Mouse (Mus musculus): ENCODE measurements around the gene Naa11. TPM values are rescaled to one million over a fixed set of nuclear protein-coding genes. Genes with fewer than 3 reads are reported as not detected.

Naa11 gene
- not detected in 2 replicates for polyA plus RNA-seq (2014; fragmentation: Nextera tagmentation; extraction: Ambion mirVana)

DNA sequence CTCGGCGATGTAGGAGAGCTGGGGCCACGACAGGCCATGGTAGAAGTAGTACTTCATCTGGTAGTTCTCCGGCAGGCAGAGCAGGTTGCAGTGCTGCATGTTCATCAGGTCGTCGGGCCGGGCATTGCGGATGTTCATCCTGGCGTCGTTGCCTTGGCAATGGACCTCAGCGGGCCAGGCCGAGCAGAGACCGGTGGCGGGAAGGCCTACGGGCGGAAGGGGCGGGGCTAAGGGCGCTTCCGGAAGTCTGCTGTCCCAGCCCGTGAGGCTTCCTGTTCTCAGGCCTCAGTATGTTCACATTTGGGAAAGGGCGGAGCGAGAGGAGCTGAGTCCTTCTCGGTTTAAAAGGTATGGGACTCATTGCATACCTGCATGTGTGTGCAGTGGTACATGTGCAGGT is at the start of gene Naa11:
Naa11 (minus strand) TSS at position 220 of the 400 bp plus-strand sequence.
- no peak for ATAC-seq (ENCODE audit: low FRiP score, low TSS enrichment)

GRCm38 (mm10) chr5:97432512-97432911 is 40.3 kb upstream of the Naa11 start:
- no peaks in the 10 kb centered on the region for H3K27me3 ChIP-seq (ENCODE audit: control insufficient read depth, insufficient read depth, low read length)
- no peak overlapping the region for H3K4me2 ChIP-seq (ENCODE audit: low read length)
- no peak overlapping the region for H3K27ac ChIP-seq (replicated peaks; ENCODE audit: low read depth, low read length)
- DNase-seq (no peak), ATAC-seq (ENCODE audit: low FRiP score, low TSS enrichment) (no peak)
- no peak overlapping the region for H3K9ac ChIP-seq (replicated peaks; ENCODE audit: low read length)
- no peaks in the 10 kb centered on the region for H3K36me3 ChIP-seq (ENCODE audit: control insufficient read depth, insufficient read depth, low read length)
- H3K4me3 ChIP-seq (replicated peaks; ENCODE audit: low read depth, low read length): no peak overlapping the region
- no peaks in the 10 kb centered on the region for H3K4me1 ChIP-seq (ENCODE audit: control insufficient read depth, insufficient read depth, low read length)
- H3K9me3 ChIP-seq (ENCODE audit: control insufficient read depth, low read length): no peaks in the 10 kb centered on the region
- WGBS: 96% methylated on average over 2 of the region's 2 CpGs

More for the DNA sequence above, at the start of gene Naa11:
- Histone ChIP-seq H3K9me3 (ENCODE audit: control insufficient read depth, low read length) (no peaks in the 10 kb centered on the region), H3K4me2 (ENCODE audit: low read length) (no peak within 1 kb of the TSS), H3K36me3 (ENCODE audit: control insufficient read depth, insufficient read depth, low read length) (no peaks in the 10 kb centered on the region), H3K27ac (replicated peaks; ENCODE audit: low read depth, low read length) (no peak within 1 kb of the TSS), H3K4me3 (replicated peaks; ENCODE audit: low read depth, low read length) (no peak within 1 kb of the TSS), H3K4me1 (ENCODE audit: control insufficient read depth, insufficient read depth, low read length) (no peaks in the 10 kb centered on the region), H3K27me3 (ENCODE audit: control insufficient read depth, insufficient read depth, low read length) (no peaks in the 10 kb centered on the region), H3K9ac (replicated peaks; ENCODE audit: low read length) (no peak within 1 kb of the TSS)
- 96% methylated on average over 23 of the region's 23 CpGs for WGBS
- DNase-seq: no peak

- Histone ChIP-seq H3K4me1 (ENCODE audit: control insufficient read depth, insufficient read depth, low read length) (no peaks in the 10 kb centered on the region), H3K27me3 (ENCODE audit: control insufficient read depth, insufficient read depth, low read length) (no peaks in the 10 kb centered on the region), H3K4me3 (replicated peaks; ENCODE audit: low read depth, low read length) (no peak overlapping the region), H3K9me3 (ENCODE audit: control insufficient read depth, low read length) (no peaks in the 10 kb centered on the region), H3K27ac (replicated peaks; ENCODE audit: low read depth, low read length) (no peak overlapping the region), H3K4me2 (ENCODE audit: low read length) (no peak overlapping the region), H3K36me3 (ENCODE audit: control insufficient read depth, insufficient read depth, low read length) (no peaks in the 10 kb centered on the region), H3K9ac (replicated peaks; ENCODE audit: low read length) (no peak overlapping the region)
- ATAC-seq (ENCODE audit: low FRiP score, low TSS enrichment) (no peak), DNase-seq (no peak)
- 92% methylated on average over 9 of the region's 9 CpGs for WGBS
Observed at GRCm38 (mm10) chr5:97429976-97430375, 37.8 kb upstream of the Naa11 start.

DNA sequence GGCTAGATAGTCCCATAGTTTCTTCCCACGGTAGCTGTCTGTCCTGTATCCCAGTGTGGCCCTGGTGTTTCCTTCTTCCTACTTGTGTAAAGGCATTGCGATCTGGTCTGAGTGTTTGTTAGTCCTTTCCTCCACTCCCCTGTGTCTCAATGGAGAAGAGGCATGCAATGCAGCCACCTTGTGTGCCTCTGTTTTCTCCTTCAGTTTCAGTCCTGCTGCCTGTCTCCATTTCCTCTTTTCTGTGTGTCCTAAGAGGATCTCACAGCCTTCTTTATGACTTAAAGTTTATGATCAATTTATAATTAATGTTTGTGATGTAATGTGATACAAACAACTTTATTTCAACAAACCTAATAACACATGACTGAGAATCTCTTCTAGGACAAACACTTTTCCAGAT is 29.5 kb upstream of the Naa11 start:
- no peak overlapping the region for H3K27ac ChIP-seq (replicated peaks; ENCODE audit: low read depth, low read length)
- H3K4me3 ChIP-seq (replicated peaks; ENCODE audit: low read depth, low read length): no peak overlapping the region
- 98% methylated on average over 2 of the region's 2 CpGs for WGBS
- no peak overlapping the region for H3K4me2 ChIP-seq (ENCODE audit: low read length)
- H3K27me3 ChIP-seq (ENCODE audit: control insufficient read depth, insufficient read depth, low read length): no peaks in the 10 kb centered on the region
- H3K4me1 ChIP-seq (ENCODE audit: control insufficient read depth, insufficient read depth, low read length): no peaks in the 10 kb centered on the region
- DNase-seq (no peak), ATAC-seq (ENCODE audit: low FRiP score, low TSS enrichment) (no peak)
- H3K36me3 ChIP-seq (ENCODE audit: control insufficient read depth, insufficient read depth, low read length): no peaks in the 10 kb centered on the region
- H3K9me3 ChIP-seq (ENCODE audit: control insufficient read depth, low read length): no peaks in the 10 kb centered on the region
- H3K9ac ChIP-seq (replicated peaks; ENCODE audit: low read length): no peak overlapping the region

DNA sequence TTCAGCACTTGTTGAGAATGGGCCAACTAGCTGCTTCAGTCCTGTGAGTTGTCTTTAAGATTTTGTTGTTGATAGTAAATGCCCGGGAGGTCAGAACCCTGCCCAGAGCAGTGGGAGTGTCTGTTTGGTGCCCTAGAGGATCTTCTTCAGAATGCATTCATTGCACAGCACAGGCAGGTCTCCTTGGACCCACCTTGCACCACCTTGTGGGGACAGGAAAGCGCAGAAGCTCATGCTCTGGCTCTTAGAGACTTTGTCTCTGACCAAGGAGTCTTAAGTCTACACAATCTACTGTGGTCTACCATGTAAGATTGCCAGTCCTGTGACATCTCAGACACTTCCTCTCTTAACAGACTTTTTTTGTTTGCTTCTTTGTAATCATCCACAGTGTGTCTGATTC is 25.0 kb upstream of the Naa11 start:
- H3K27me3 ChIP-seq (ENCODE audit: control insufficient read depth, insufficient read depth, low read length): no peaks in the 10 kb centered on the region
- H3K4me2 ChIP-seq (ENCODE audit: low read length): no peak overlapping the region
- H3K36me3 ChIP-seq (ENCODE audit: control insufficient read depth, insufficient read depth, low read length): no peaks in the 10 kb centered on the region
- H3K9ac ChIP-seq (replicated peaks; ENCODE audit: low read length): no peak overlapping the region
- no peak overlapping the region for H3K27ac ChIP-seq (replicated peaks; ENCODE audit: low read depth, low read length)
- no peak for DNase-seq
- no peak for ATAC-seq (ENCODE audit: low FRiP score, low TSS enrichment)
- H3K9me3 ChIP-seq (ENCODE audit: control insufficient read depth, low read length): no peaks in the 10 kb centered on the region
- no peak overlapping the region for H3K4me3 ChIP-seq (replicated peaks; ENCODE audit: low read depth, low read length)
- no peaks in the 10 kb centered on the region for H3K4me1 ChIP-seq (ENCODE audit: control insufficient read depth, insufficient read depth, low read length)
- WGBS: 78% methylated on average over 2 of the region's 2 CpGs

GRCm38 (mm10) chr5:97415837-97416236 is 23.7 kb upstream of the Naa11 start:
- peak; percentile 68 for DNase-seq
- peak; percentile 69 for ATAC-seq (ENCODE audit: low FRiP score, low TSS enrichment)
- WGBS: 39% methylated on average over 6 of the region's 6 CpGs
- Histone ChIP-seq H3K4me1 (ENCODE audit: control insufficient read depth, insufficient read depth, low read length) (peaks cover 4% of the 10 kb centered on the region; the same call in 1 of the 2 replicates), H3K4me3 (replicated peaks; ENCODE audit: low read depth, low read length) (no peak overlapping the region), H3K27ac (replicated peaks; ENCODE audit: low read depth, low read length) (no peak overlapping the region), H3K4me2 (ENCODE audit: low read length) (no peak overlapping the region), H3K9me3 (ENCODE audit: control insufficient read depth, low read length) (no peaks in the 10 kb centered on the region), H3K9ac (replicated peaks; ENCODE audit: low read length) (no peak overlapping the region), H3K27me3 (ENCODE audit: control insufficient read depth, insufficient read depth, low read length) (no peaks in the 10 kb centered on the region), H3K36me3 (ENCODE audit: control insufficient read depth, insufficient read depth, low read length) (no peaks in the 10 kb centered on the region)

DNA sequence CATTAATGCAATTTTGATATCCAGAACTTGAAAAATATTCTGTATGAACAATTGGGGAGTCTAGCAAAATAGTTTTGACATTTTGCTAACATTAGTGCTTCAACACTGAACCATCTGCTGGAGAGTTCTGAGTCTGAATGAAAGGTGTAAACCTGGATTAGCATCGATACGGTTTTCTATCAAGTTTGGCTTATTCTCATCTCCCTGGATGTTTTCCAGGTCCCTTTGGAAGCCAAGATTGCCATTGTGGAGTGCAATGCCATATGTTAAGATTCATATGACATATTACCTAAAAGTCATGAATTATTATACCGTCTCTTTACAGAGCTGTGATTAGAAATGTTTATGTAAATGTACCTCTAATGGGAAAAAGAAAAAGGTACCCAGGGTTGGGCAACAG is 21.5 kb upstream of the Naa11 start:
- WGBS: 71% methylated on average over 3 of the region's 3 CpGs

DNA sequence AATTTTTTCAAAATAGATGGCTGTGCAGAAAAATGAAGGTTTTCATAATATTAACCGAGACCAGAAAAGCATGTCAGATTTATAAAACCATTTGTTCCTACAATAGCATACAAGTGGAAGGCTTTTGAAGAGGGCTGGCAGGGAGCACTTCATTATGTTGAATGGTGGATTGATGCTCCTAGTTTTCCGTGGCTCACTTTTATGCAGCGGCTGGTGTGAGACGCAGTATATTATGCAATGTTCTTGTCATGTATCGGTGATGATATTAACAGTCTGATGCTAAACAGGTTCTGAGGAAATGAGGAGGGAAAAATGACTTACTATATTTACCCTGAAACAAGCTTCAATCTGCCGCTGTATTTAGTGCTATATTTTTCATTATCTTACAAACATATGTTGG is 18.0 kb upstream of the Naa11 start:
- Histone ChIP-seq H3K36me3 (ENCODE audit: control insufficient read depth, insufficient read depth, low read length) (no peaks in the 10 kb centered on the region), H3K9ac (replicated peaks; ENCODE audit: low read length) (no peak overlapping the region), H3K27me3 (ENCODE audit: control insufficient read depth, insufficient read depth, low read length) (no peaks in the 10 kb centered on the region), H3K9me3 (ENCODE audit: control insufficient read depth, low read length) (no peaks in the 10 kb centered on the region), H3K4me3 (replicated peaks; ENCODE audit: low read depth, low read length) (no peak overlapping the region), H3K4me1 (ENCODE audit: control insufficient read depth, insufficient read depth, low read length) (peaks cover 8% of the 10 kb centered on the region; the same call in 1 of the 2 replicates), H3K27ac (replicated peaks; ENCODE audit: low read depth, low read length) (0 out of 2 replicates have a peak overlapping the region, but pooled peaks have one; percentile 14), H3K4me2 (ENCODE audit: low read length) (no peak overlapping the region)
- DNase-seq: peak; percentile 38
- no peak for ATAC-seq (ENCODE audit: low FRiP score, low TSS enrichment)
- WGBS: 50% methylated on average over 6 of the region's 6 CpGs

More for the DNA sequence above, 21.5 kb upstream of the Naa11 start:
- no peak for DNase-seq
- ATAC-seq (ENCODE audit: low FRiP score, low TSS enrichment): no peak
- Histone ChIP-seq H3K36me3 (ENCODE audit: control insufficient read depth, insufficient read depth, low read length) (no peaks in the 10 kb centered on the region), H3K4me2 (ENCODE audit: low read length) (no peak overlapping the region), H3K4me1 (ENCODE audit: control insufficient read depth, insufficient read depth, low read length) (peaks cover 8% of the 10 kb centered on the region; the same call in 1 of the 2 replicates), H3K9ac (replicated peaks; ENCODE audit: low read length) (no peak overlapping the region), H3K9me3 (ENCODE audit: control insufficient read depth, low read length) (no peaks in the 10 kb centered on the region), H3K4me3 (replicated peaks; ENCODE audit: low read depth, low read length) (no peak overlapping the region), H3K27me3 (ENCODE audit: control insufficient read depth, insufficient read depth, low read length) (no peaks in the 10 kb centered on the region), H3K27ac (replicated peaks; ENCODE audit: low read depth, low read length) (no peak overlapping the region)

DNA sequence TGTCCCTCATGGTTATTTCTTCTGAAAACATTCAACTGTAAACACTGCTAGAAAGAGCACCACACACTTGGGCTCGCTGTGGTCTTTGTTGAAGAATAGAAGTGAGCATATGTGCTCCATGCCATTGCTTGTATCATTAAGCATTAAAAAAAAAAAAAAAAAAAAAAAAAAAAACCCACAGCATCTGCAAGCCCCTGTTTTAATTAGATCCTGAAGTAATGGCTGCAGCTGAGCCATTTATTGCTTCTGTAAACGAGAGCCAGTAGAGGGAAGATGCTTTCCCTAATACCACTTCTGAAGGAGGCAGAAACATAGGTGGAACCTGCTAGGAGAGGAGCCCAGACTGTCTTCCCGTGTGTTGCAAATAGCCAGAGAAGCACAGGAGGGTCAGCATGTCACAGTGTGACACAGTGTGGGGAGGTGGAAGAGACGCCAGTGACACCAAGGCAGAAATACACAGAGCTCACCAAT is 17.1 kb upstream of the Naa11 start:
- no peaks in the 10 kb centered on the region for H3K9me3 ChIP-seq (ENCODE audit: control insufficient read depth, low read length)
- H3K4me2 ChIP-seq (ENCODE audit: low read length): no peak overlapping the region
- H3K36me3 ChIP-seq (ENCODE audit: control insufficient read depth, insufficient read depth, low read length): no peaks in the 10 kb centered on the region
- 47% methylated on average over 4 of the region's 4 CpGs for WGBS
- H3K27me3 ChIP-seq (ENCODE audit: control insufficient read depth, insufficient read depth, low read length): no peaks in the 10 kb centered on the region
- no peak; the same call in 1 of the 2 replicates for ATAC-seq (ENCODE audit: low FRiP score, low TSS enrichment)
- no peak overlapping the region for H3K4me3 ChIP-seq (replicated peaks; ENCODE audit: low read depth, low read length)
- peak overlapping the region; percentile 53; the same call in 1 of the 2 replicates for H3K27ac ChIP-seq (replicated peaks; ENCODE audit: low read depth, low read length)
- DNase-seq: peak; percentile 23
- H3K9ac ChIP-seq (replicated peaks; ENCODE audit: low read length): no peak overlapping the region
- H3K4me1 ChIP-seq (ENCODE audit: control insufficient read depth, insufficient read depth, low read length): peaks cover 8% of the 10 kb centered on the region; the same call in 1 of the 2 replicates

All from midbrain, embryonic 14.5 days (tissue).